Mouse (Mus musculus): ENCODE data around the gene Tpcn2. TPM values are rescaled to one million over a fixed set of nuclear protein-coding genes. Genes with fewer than 3 reads are reported as not detected.

Tpcn2 gene
- polyA plus RNA-seq, 1 experiment = 49.2 TPM

DNA sequence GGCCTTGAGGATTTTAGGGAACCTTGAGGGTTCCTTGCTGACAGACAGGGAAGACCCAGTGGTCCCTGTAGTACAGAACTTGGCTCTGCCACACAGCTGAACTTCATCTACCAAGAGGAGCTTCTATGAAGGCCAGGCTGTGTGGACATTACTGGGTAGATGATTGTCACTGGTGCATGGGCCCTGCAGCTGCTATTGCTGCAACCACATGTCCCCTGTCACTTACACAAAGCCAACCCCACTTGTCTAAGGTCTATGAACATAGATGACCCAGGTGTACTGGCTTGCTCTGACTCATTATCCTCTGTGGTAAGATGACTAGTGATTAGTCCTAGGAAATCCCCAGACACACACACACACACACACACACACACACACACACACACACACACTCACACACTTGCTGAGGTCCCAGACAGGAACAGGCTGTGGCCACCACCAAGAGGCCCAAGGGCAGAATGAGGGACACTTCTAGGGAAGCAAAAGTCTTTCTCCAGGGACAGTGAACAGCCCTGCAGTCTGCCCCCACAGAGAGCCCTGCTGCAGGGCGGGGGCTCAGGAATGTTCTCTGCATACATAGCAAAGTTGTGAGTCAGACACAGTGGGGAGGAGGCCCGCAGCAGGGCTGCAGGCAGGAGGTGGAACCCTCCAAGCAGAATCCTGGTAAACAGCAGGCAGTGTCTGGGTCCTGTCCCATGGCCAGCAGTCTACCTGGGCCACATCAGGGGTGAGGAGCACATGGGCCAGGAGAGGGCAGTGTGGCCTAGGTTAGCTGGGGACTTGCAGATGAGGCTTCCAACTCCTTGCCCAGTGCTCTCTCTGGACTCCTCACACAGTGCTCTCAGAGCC is 61.7 kb downstream of the Tpcn2 start:
- Histone ChIP-seq H3K4me1 (replicated peaks; ENCODE audit: control insufficient read depth, insufficient read depth, low read length) (no peaks in the 10 kb centered on the region), H3K36me3 (ENCODE audit: control insufficient read depth, insufficient read depth, low read length) (no peaks in the 10 kb centered on the region), H3K27me3 (ENCODE audit: control insufficient read depth, insufficient read depth, low read length) (no peaks in the 10 kb centered on the region), H3K4me3 (ENCODE audit: control insufficient read depth, insufficient read depth, low read length) (no peak overlapping the region), H3K27ac (ENCODE audit: control insufficient read depth, insufficient read depth, low read length) (no peak overlapping the region)
- TF ChIP-seq POLR2A (IDR thresholded peaks at IDR 0.05; ENCODE audit: control insufficient read depth, extremely low read depth, insufficient read depth, low read length, poor library complexity) (no peak), CTCF (IDR thresholded peaks at IDR 0.05; ENCODE audit: borderline replicate concordance, control insufficient read depth, extremely low read depth, insufficient read depth, low read length, poor library complexity) (no peak)
- 58% methylated on average over 2 of the region's 2 CpGs for WGBS
- DNase-seq = no peak

DNA sequence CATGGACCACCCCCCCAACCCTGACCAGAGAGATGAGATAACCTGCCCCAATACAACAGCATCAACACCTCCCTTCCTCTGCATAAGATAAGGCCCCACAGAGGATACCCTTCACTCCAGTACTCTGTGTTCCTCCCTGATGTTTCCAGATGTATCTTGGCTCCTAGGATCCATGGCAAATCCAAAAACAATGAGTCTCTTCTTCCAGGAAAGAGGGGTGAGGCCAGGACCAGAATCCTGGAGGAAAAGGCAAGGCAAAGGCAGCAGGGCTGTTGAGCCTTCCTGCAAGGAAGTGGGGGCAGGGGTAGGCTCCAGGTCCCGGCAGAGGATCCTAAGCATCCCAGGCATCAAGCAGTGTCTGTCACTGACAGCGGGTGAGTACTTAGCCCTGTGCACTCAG is 62.5 kb downstream of the Tpcn2 start:
- no peak for DNase-seq
- Histone ChIP-seq H3K36me3 (ENCODE audit: control insufficient read depth, insufficient read depth, low read length) (no peaks in the 10 kb centered on the region), H3K27me3 (ENCODE audit: control insufficient read depth, insufficient read depth, low read length) (no peaks in the 10 kb centered on the region), H3K4me1 (replicated peaks; ENCODE audit: control insufficient read depth, insufficient read depth, low read length) (no peaks in the 10 kb centered on the region), H3K4me3 (ENCODE audit: control insufficient read depth, insufficient read depth, low read length) (no peak overlapping the region), H3K27ac (ENCODE audit: control insufficient read depth, insufficient read depth, low read length) (no peak overlapping the region)
- WGBS = 93% methylated on average over 2 of the region's 2 CpGs
- TF ChIP-seq POLR2A (IDR thresholded peaks at IDR 0.05; ENCODE audit: control insufficient read depth, extremely low read depth, insufficient read depth, low read length, poor library complexity) = no peak

GRCm38 (mm10) chr7:145219420-145219831 is 64.4 kb downstream of the Tpcn2 start:
- H3K4me3 ChIP-seq (ENCODE audit: control insufficient read depth, insufficient read depth, low read length) = no peak overlapping the region
- no peak for DNase-seq
- WGBS = 95% methylated on average over 9 of the region's 9 CpGs
- H3K4me1 ChIP-seq (replicated peaks; ENCODE audit: control insufficient read depth, insufficient read depth, low read length) = no peaks in the 10 kb centered on the region
- no peaks in the 10 kb centered on the region for H3K27me3 ChIP-seq (ENCODE audit: control insufficient read depth, insufficient read depth, low read length)
- TF ChIP-seq POLR2A (IDR thresholded peaks at IDR 0.05; ENCODE audit: control insufficient read depth, extremely low read depth, insufficient read depth, low read length, poor library complexity) (no peak), CTCF (IDR thresholded peaks at IDR 0.05; ENCODE audit: borderline replicate concordance, control insufficient read depth, extremely low read depth, insufficient read depth, low read length, poor library complexity) (no peak)
- H3K27ac ChIP-seq (ENCODE audit: control insufficient read depth, insufficient read depth, low read length) = no peak overlapping the region
- no peaks in the 10 kb centered on the region for H3K36me3 ChIP-seq (ENCODE audit: control insufficient read depth, insufficient read depth, low read length)

DNA sequence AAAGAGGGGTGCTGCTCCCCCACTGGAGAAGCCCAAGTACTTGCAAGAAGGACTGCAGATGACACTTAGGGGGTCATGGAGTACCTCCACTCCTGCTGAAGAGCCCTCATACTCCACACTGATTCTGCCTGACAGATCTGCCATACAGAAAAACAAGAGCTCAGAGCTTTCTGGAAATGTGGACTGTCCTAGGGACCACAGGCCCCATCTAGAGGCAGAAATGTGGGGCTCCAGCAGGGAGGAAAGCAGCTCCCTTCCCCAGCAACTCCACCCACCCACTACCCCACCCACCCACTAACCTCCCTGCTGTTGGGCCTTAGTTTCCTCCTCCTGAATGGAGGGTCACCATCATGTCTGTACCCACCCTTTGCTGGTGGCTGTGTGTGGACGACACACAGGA is 67.2 kb downstream of the Tpcn2 start:
- H3K27ac ChIP-seq (ENCODE audit: control insufficient read depth, insufficient read depth, low read length) = no peak overlapping the region
- H3K27me3 ChIP-seq (ENCODE audit: control insufficient read depth, insufficient read depth, low read length) = no peaks in the 10 kb centered on the region
- DNase-seq = no peak
- H3K4me3 ChIP-seq (ENCODE audit: control insufficient read depth, insufficient read depth, low read length) = no peak overlapping the region
- no peaks in the 10 kb centered on the region for H3K36me3 ChIP-seq (ENCODE audit: control insufficient read depth, insufficient read depth, low read length)
- TF ChIP-seq POLR2A (IDR thresholded peaks at IDR 0.05; ENCODE audit: control insufficient read depth, extremely low read depth, insufficient read depth, low read length, poor library complexity) (no peak), CTCF (IDR thresholded peaks at IDR 0.05; ENCODE audit: borderline replicate concordance, control insufficient read depth, extremely low read depth, insufficient read depth, low read length, poor library complexity) (no peak)
- no peaks in the 10 kb centered on the region for H3K4me1 ChIP-seq (replicated peaks; ENCODE audit: control insufficient read depth, insufficient read depth, low read length)
- 36% methylated on average over 1 of the region's 1 CpGs for WGBS

GRCm38 (mm10) chr7:145215476-145215875 is 68.3 kb downstream of the Tpcn2 start:
- Histone ChIP-seq H3K27me3 (ENCODE audit: control insufficient read depth, insufficient read depth, low read length) (no peaks in the 10 kb centered on the region), H3K4me1 (replicated peaks; ENCODE audit: control insufficient read depth, insufficient read depth, low read length) (no peaks in the 10 kb centered on the region), H3K36me3 (ENCODE audit: control insufficient read depth, insufficient read depth, low read length) (no peaks in the 10 kb centered on the region), H3K27ac (ENCODE audit: control insufficient read depth, insufficient read depth, low read length) (no peak overlapping the region), H3K4me3 (ENCODE audit: control insufficient read depth, insufficient read depth, low read length) (no peak overlapping the region)
- no peak for DNase-seq
- TF ChIP-seq CTCF (IDR thresholded peaks at IDR 0.05; ENCODE audit: borderline replicate concordance, control insufficient read depth, extremely low read depth, insufficient read depth, low read length, poor library complexity) (no peak), POLR2A (IDR thresholded peaks at IDR 0.05; ENCODE audit: control insufficient read depth, extremely low read depth, insufficient read depth, low read length, poor library complexity) (no peak)
- 85% methylated on average over 4 of the region's 4 CpGs for WGBS

DNA sequence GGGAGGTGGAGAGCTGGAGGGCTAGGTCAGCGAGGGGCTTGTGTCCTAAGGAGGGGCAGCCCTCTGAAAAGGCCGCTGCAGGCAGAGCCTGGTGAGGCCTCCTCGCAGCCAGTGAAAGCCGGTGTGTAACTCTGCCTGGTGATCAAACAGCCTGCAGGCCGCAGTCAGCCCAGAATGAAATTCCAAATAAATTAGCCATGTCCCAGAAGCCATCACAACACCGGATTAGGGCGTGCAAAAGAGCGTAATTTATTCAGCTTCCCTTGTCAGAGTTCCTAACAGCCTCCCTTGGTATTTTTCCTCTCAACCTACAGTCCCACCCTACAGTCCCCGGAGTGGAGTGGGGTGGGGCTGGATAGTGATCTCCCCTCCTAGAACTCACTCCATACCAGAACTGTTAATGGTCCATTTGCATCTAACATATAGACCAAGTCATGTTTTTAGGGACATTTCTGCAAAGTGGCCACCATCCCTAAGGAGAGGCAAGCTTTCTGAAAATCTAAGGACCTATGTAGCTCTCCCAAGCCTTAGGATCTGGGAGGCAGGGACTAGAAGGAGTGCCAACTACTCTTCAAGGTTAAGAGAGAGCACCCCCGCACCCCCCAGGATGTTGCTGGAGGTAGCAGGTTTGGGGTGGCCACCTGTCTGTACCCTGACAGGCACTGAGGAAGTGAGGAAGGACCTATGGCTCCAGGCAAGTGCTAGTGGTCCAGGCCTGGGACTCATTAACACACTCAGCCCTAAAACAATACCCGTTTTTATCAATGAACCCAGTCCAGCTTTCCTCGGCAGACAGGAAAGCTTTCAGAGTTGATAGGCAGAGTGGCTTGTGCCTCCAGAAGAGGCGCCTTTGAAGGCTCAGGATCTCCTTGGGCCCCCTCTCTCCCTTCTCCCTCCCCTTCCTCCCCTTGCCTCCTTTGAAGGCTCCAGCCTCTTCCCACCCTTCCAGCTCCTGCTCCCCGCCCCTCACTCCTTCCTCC is 71.8 kb downstream of the Tpcn2 start:
- no peak overlapping the region for H3K27ac ChIP-seq (ENCODE audit: control insufficient read depth, insufficient read depth, low read length)
- no peak overlapping the region for H3K4me3 ChIP-seq (ENCODE audit: control insufficient read depth, insufficient read depth, low read length)
- H3K36me3 ChIP-seq (ENCODE audit: control insufficient read depth, insufficient read depth, low read length) = no peaks in the 10 kb centered on the region
- no peak for DNase-seq
- TF ChIP-seq CTCF (IDR thresholded peaks at IDR 0.05; ENCODE audit: borderline replicate concordance, control insufficient read depth, extremely low read depth, insufficient read depth, low read length, poor library complexity) (no peak), POLR2A (IDR thresholded peaks at IDR 0.05; ENCODE audit: control insufficient read depth, extremely low read depth, insufficient read depth, low read length, poor library complexity) (no peak)
- no peaks in the 10 kb centered on the region for H3K4me1 ChIP-seq (replicated peaks; ENCODE audit: control insufficient read depth, insufficient read depth, low read length)
- H3K27me3 ChIP-seq (ENCODE audit: control insufficient read depth, insufficient read depth, low read length) = no peaks in the 10 kb centered on the region
- 90% methylated on average over 14 of the region's 14 CpGs for WGBS

All from thymus, adult 2 months (tissue).